Mouse (Mus musculus) naive thymus-derived CD4-positive, alpha-beta T cell, adult 5 months (primary cell): ENCODE measurements around the gene Cyp2c38. TPM values are rescaled to one million over a fixed set of nuclear protein-coding genes. Genes with fewer than 3 reads are reported as not detected.

Source experiments
- polyA plus RNA-seq: library from polyadenylated mRNA; unstranded; fragments of 100-300 nt; shearing (Covaris generic); gene quantifications from one replicate; pipeline ENCODE4 v1.2.1, GENCODE M21; 2017

Cyp2c38 gene
- not detected for polyA plus RNA-seq

GRCm38 (mm10) chr19:39462941-39463340 is at the start of gene Cyp2c38:
Cyp2c38 (minus strand) TSS chr19:39463075.

GRCm38 (mm10) chr19:39510534-39510933 is 47.7 kb upstream of the Cyp2c38 start, which contains the start of gene Cyp2c39:
Cyp2c39 (plus strand) TSS chr19:39510862.

Other genes with a start within 250 kb of the Cyp2c38 start
- not detected for gene Cyp2c29, start 193.7 kb downstream of the Cyp2c38 start, polyA plus RNA-seq
- gene Cyp2c39, start 47.8 kb upstream of the Cyp2c38 start, polyA plus RNA-seq = not detected
- not detected for gene Cyp2c67, start 186.0 kb upstream of the Cyp2c38 start, polyA plus RNA-seq